Mouse (Mus musculus) layer of hippocampus, adult 11-12 months (tissue): ENCODE measurements at regions not wholly inside any gene's neighbourhood (a gene's known extent, or its start where the extent isn't known, plus 50 kb on each side); places are given as distances from the start of the nearest gene placed in this dataset.

Source experiments
- DNase-seq: peaks from one replicate; pipeline ENCODE4 v3.0.0; 2022; ENCODE audit warnings: low spot score

- DNase-seq: no peak
These were observed 144.5 kb upstream of the Tle3 start for GRCm38 (mm10) chr9:61227492-61228229.

GRCm38 (mm10) chr9:61228230-61228631 lies 143.9 kb upstream of the Tle3 start:
- no peak for DNase-seq

- DNase-seq: no peak
These were observed 141.9 kb upstream of the Tle3 start for GRCm38 (mm10) chr9:61230306-61230705.

- DNase-seq: no peak
These were observed 139.5 kb upstream of the Tle3 start for GRCm38 (mm10) chr9:61232630-61233029.

- DNase-seq: no peak
These were observed 138.9 kb upstream of the Tle3 start for GRCm38 (mm10) chr9:61233251-61233650.

GRCm38 (mm10) chr9:61235653-61236610 lies 136.2 kb upstream of the Tle3 start:
- no peak for DNase-seq

- no peak for DNase-seq
These were observed 133.4 kb upstream of the Tle3 start for GRCm38 (mm10) chr9:61238687-61239250.

- no peak for DNase-seq
These were observed 132.8 kb upstream of the Tle3 start for GRCm38 (mm10) chr9:61239328-61239727.

- DNase-seq: no peak
These were observed 130.7 kb upstream of the Tle3 start for GRCm38 (mm10) chr9:61241442-61241841.

- DNase-seq: no peak
These were observed 129.9 kb upstream of the Tle3 start for GRCm38 (mm10) chr9:61242167-61242860.

- no peak for DNase-seq
These were observed 128.9 kb upstream of the Tle3 start for GRCm38 (mm10) chr9:61243289-61243688.

- DNase-seq: no peak
These were observed 122.3 kb upstream of the Tle3 start for GRCm38 (mm10) chr9:61249691-61250425.

GRCm38 (mm10) chr9:61251606-61252005 lies 120.6 kb upstream of the Tle3 start:
- peak; percentile 43 for DNase-seq

- no peak for DNase-seq
These were observed 118.4 kb upstream of the Tle3 start for GRCm38 (mm10) chr9:61253761-61254160.

GRCm38 (mm10) chr9:61257488-61257887 lies 114.7 kb upstream of the Tle3 start:
- DNase-seq: no peak

GRCm38 (mm10) chr9:61258100-61258499 lies 114.1 kb upstream of the Tle3 start:
- no peak for DNase-seq

GRCm38 (mm10) chr9:61259421-61260174 lies 112.6 kb upstream of the Tle3 start:
- DNase-seq: no peak

- no peak for DNase-seq
These were observed 110.9 kb upstream of the Tle3 start for GRCm38 (mm10) chr9:61261263-61261662.

GRCm38 (mm10) chr9:61261739-61262333 lies 110.3 kb upstream of the Tle3 start:
- no peak for DNase-seq

GRCm38 (mm10) chr9:61263335-61263734 lies 108.8 kb upstream of the Tle3 start:
- DNase-seq: no peak
